In genomic region chr2:155818596-155819391, GRCm38 (mm10) we compare ENCODE assay signal across 1 mouse cellular context.
TF ChIP-seq lines count a peak whose summit lies in the region.

No protein-coding gene starts in this region.

TF ChIP-seq in CH12.LX, 34 proteins besides CTCF, POLR2A, EP300 and RAD21:
- TF ChIP-seq NELFE (IDR thresholded peaks at IDR 0.05; ENCODE audit: low read depth, low read length) (peak; percentile 95), MAZ (IDR thresholded peaks at IDR 0.05; ENCODE audit: low read depth, low read length) (0 out of 2 replicates have a peak, but pooled peaks have one; percentile 35), JUN (IDR thresholded peaks at IDR 0.05; ENCODE audit: insufficient read depth, low read depth, low read length) (no peak), PAX5 (IDR thresholded peaks at IDR 0.05; ENCODE audit: low read length) (no peak), CHD2 (IDR thresholded peaks at IDR 0.05; ENCODE audit: low read length) (peak; percentile 81), NRF1 (IDR thresholded peaks at IDR 0.05; ENCODE audit: low read depth, low read length) (peak; percentile 50), USF1 (IDR thresholded peaks at IDR 0.05; ENCODE audit: low read depth, low read length) (no peak), KAT2A (IDR thresholded peaks at IDR 0.05; ENCODE audit: insufficient replicate concordance, low read length) (0 out of 2 replicates have a peak, but pooled peaks have one; percentile 47), SIN3A (IDR thresholded peaks at IDR 0.05; ENCODE audit: low read length) (peak; percentile 70; the same call in 1 of the 2 replicates), ETS1 (conservative IDR thresholded peaks at IDR 0.05; ENCODE audit: low read depth, low read length) (peak; percentile 35; the same call in 1 of the 2 replicates), UBTF (IDR thresholded peaks at IDR 0.05; ENCODE audit: low read depth, low read length) (no peak), TBP (conservative IDR thresholded peaks at IDR 0.05; ENCODE audit: low read depth, low read length) (peak; percentile 67; the same call in 1 of the 2 replicates), POLR2AphosphoS2 (IDR thresholded peaks at IDR 0.05; ENCODE audit: low read depth, low read length) (peak; percentile 99), E2F4 (IDR thresholded peaks at IDR 0.05; ENCODE audit: insufficient replicate concordance, low read depth, low read length) (no peak), IRF4 (IDR thresholded peaks at IDR 0.05; ENCODE audit: low read depth, low read length) (peak; percentile 69; the same call in 1 of the 2 replicates), MAFK (IDR thresholded peaks at IDR 0.05; ENCODE audit: insufficient replicate concordance, low read length) (0 out of 2 replicates have a peak, but pooled peaks have one; percentile 22), MEF2A (IDR thresholded peaks at IDR 0.05; ENCODE audit: borderline replicate concordance, low read depth, low read length) (0 out of 2 replicates have a peak, but pooled peaks have one; percentile 31), SMC3 (IDR thresholded peaks at IDR 0.05; ENCODE audit: low read depth, low read length) (no peak), MXI1 (IDR thresholded peaks at IDR 0.05; ENCODE audit: low read depth, low read length) (peak; percentile 81; the same call in 1 of the 2 replicates), ELF1 (IDR thresholded peaks at IDR 0.05; ENCODE audit: low read depth, low read length) (peak; percentile 80), ZC3H11A (IDR thresholded peaks at IDR 0.05; ENCODE audit: low read depth, low read length) (no peak), HCFC1 (IDR thresholded peaks at IDR 0.05; ENCODE audit: low read depth, low read length) (peak; percentile 66), GABPA (IDR thresholded peaks at IDR 0.05; ENCODE audit: insufficient replicate concordance, low read depth, low read length) (no peak), JUND (conservative IDR thresholded peaks at IDR 0.05; ENCODE audit: low read depth, low read length) (no peak), ZKSCAN1 (IDR thresholded peaks at IDR 0.05; ENCODE audit: borderline replicate concordance, low read depth, low read length) (no peak), RCOR1 (conservative IDR thresholded peaks at IDR 0.05; ENCODE audit: low read depth, low read length) (no peak), BHLHE40 (IDR thresholded peaks at IDR 0.05; ENCODE audit: low read depth, low read length) (peak; percentile 79), ZMIZ1 (IDR thresholded peaks at IDR 0.05; ENCODE audit: low read depth, low read length) (peak; percentile 96), ZNF384 (IDR thresholded peaks at IDR 0.05; ENCODE audit: low read depth, low read length) (no peak), USF2 (conservative IDR thresholded peaks at IDR 0.05; ENCODE audit: low read depth, low read length) (no peak), TCF12 (IDR thresholded peaks at IDR 0.05; ENCODE audit: low read depth, low read length) (peak; percentile 91), MAX (IDR thresholded peaks at IDR 0.05; ENCODE audit: low read length) (peak; percentile 67; the same call in 1 of the 2 replicates), CHD1 (IDR thresholded peaks at IDR 0.05; ENCODE audit: low read depth, low read length) (no peak), MYC (IDR thresholded peaks at IDR 0.05; ENCODE audit: low read depth, low read length) (peak; percentile 66; the same call in 1 of the 2 replicates)
